In the genomic region with DNA sequence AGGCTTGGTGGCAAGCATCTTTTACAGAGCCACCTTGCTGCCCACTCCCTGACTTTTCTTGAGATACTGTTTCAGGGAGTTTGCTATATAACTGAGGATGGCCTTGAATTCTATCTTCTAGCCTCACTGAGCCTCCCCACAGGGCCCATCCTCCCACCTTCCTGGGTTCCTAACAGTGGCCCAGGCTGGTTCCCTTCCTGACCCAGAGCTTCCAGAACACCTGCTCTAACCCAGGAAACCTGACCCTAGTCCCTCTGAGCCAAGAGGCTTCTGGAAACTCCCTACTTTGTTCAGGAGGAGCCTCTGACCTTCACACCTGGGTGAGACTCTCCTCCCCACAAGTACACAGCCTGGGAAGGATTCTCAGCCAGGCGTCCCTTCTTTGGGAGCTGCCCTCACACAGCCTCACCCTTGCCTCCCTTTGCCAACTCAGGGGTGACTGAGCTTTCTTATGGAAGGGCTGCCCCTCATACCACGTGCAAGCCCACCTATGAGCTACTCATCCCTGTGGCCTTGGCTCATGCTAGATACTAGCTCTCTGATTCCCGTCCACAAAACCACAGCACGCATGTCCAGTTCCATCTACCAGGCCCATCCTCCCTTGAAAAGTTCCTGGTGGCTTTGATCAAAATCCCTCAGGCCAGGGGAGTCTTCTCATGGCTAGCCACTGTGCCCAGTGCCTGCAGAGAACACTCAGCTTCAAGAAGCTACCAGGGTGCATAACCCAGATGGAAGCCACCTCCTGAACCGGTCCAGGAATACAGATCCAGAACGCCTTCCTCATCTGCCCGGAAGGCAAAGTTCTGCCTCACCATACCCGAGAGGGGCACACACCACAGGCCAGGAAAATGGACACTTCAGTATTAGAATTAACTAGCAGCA, we compare ENCODE assay signal across 22 mouse cellular contexts. TPM values are rescaled to one million over a fixed set of nuclear protein-coding genes. Genes with fewer than 3 reads are reported as not detected.
DNase-seq lines count a peak whose midpoint lies in the region; ATAC-seq and TF ChIP-seq lines count a peak whose summit lies in the region.
"Had no signal": no experiment of that assay in that cellular context is flagged by ENCODE, and none has a peak within 500 bp of the region (broad histone marks: within the 10 kb centered on the region; RNA-seq: fewer than 3 reads in every experiment).

No protein-coding gene starts in this region.

- no peaks in the 10 kb centered on the region for H3K27me3 ChIP-seq in kidney, embryonic 14.5 days (ENCODE audit: control insufficient read depth, insufficient read depth, low read length)
- H3K27me3 ChIP-seq in intestine, embryonic 15.5 days (replicated peaks): no peaks in the 10 kb centered on the region
- H3K27me3 ChIP-seq: embryonic facial prominence, embryonic 12.5 days; hindbrain, embryonic 12.5 days; limb, embryonic 13.5 days; liver, embryonic 15.5 days; neural tube, embryonic 13.5 days had no signal

- H3K9ac ChIP-seq in kidney, embryonic 14.5 days (ENCODE audit: low read depth, low read length): no peak overlapping the region
- H3K9ac ChIP-seq in intestine, embryonic 15.5 days: no peak overlapping the region
- H3K9ac ChIP-seq: embryonic facial prominence, embryonic 12.5 days; forebrain, postnatal 0 days; hindbrain, embryonic 12.5 days; limb, embryonic 13.5 days; liver, embryonic 15.5 days; neural tube, embryonic 13.5 days had no signal

- H3K4me2 ChIP-seq in kidney, embryonic 14.5 days (replicated peaks; ENCODE audit: low read depth, low read length): no peak overlapping the region
- no peak overlapping the region for H3K4me2 ChIP-seq in intestine, embryonic 15.5 days (replicated peaks)
- H3K4me2 ChIP-seq: embryonic facial prominence, embryonic 12.5 days; hindbrain, embryonic 12.5 days; limb, embryonic 13.5 days; liver, embryonic 15.5 days; neural tube, embryonic 13.5 days had no signal

- no peak overlapping the region for H3K4me3 ChIP-seq in gastrocnemius, adult 2 months
- H3K4me3 ChIP-seq in kidney, embryonic 14.5 days (ENCODE audit: low read length): no peak overlapping the region
- H3K4me3 ChIP-seq in intestine, embryonic 15.5 days (replicated peaks): no peak overlapping the region
- H3K4me3 ChIP-seq: embryonic facial prominence, embryonic 12.5 days; hindbrain, embryonic 12.5 days; limb, embryonic 13.5 days; liver, embryonic 15.5 days; midbrain, embryonic 10.5 days; neural tube, embryonic 13.5 days had no signal

- H3K9me3 ChIP-seq in kidney, embryonic 14.5 days (ENCODE audit: control insufficient read depth, low read length): no peaks in the 10 kb centered on the region
- no peaks in the 10 kb centered on the region for H3K9me3 ChIP-seq in intestine, embryonic 15.5 days
- H3K9me3 ChIP-seq: limb, embryonic 13.5 days; liver, embryonic 15.5 days; neural tube, embryonic 13.5 days had no signal

- peak; percentile 80 for ATAC-seq in kidney, embryonic 14.5 days (ENCODE audit: low FRiP score, low TSS enrichment)
- peak; percentile 52 for ATAC-seq in intestine, embryonic 15.5 days
- 0 out of 2 replicates have a peak, but pooled peaks have one; percentile 20 for ATAC-seq in megakaryocyte-erythroid progenitor cell, adult 5-6 weeks (replicated peaks; ENCODE audit: low FRiP score, low TSS enrichment, poor library complexity, severe bottlenecking)
- ATAC-seq: forebrain, postnatal 0 days had no signal

- WGBS in kidney, embryonic 14.5 days: 72% methylated on average over 8 of the region's 8 CpGs
- 87% methylated on average over 8 of the region's 8 CpGs for WGBS in intestine, embryonic 15.5 days

- H3K27ac ChIP-seq in gastrocnemius, adult 2 months: peak overlapping the region; percentile 79
- H3K27ac ChIP-seq in kidney, embryonic 14.5 days (ENCODE audit: low read depth, low read length): peak overlapping the region; percentile 24; the same call in 1 of the 2 replicates
- no peak overlapping the region for H3K27ac ChIP-seq in intestine, embryonic 15.5 days
- H3K27ac ChIP-seq: embryonic facial prominence, embryonic 12.5 days; hindbrain, embryonic 12.5 days; limb, embryonic 13.5 days; liver, embryonic 15.5 days; midbrain, embryonic 10.5 days; neural tube, embryonic 13.5 days had no signal

- intact Hi-C loops in gastrocnemius, adult 2 months (cut with DNase I): no loop called here

- TF ChIP-seq CTCF in gastrocnemius, adult 2 months (IDR thresholded peaks at IDR 0.05): no peak

- no peak for DNase-seq in gastrocnemius, adult 2 months
- no peak for DNase-seq in gastrocnemius, postnatal 4 days (ENCODE audit: low spot score in 2 of 2)
- DNase-seq in kidney, adult 18-20 months: no peak
- DNase-seq in cerebellum, postnatal 14 days: no peak
- no peak for DNase-seq in layer of hippocampus, postnatal 14 days (ENCODE audit: low spot score in 2 of 2)
- DNase-seq: adrenal gland, adult 8-10 months; cerebellum, adult 11-12 months; forebrain, postnatal 0 days; gastrocnemius, postnatal 14 days; layer of hippocampus, adult 9-11 months; lung, postnatal 14 days; thymus, postnatal 25 days had no signal

- H3K4me1 ChIP-seq in kidney, embryonic 14.5 days (ENCODE audit: control insufficient read depth, insufficient read depth, low read length): no peaks in the 10 kb centered on the region
- H3K4me1 ChIP-seq in intestine, embryonic 15.5 days (replicated peaks): peaks cover 16% of the 10 kb centered on the region; the same call in 1 of the 2 replicates
- H3K4me1 ChIP-seq: embryonic facial prominence, embryonic 12.5 days had no signal

- H3K36me3 ChIP-seq in kidney, embryonic 14.5 days (ENCODE audit: control insufficient read depth, insufficient read depth, low read length): no peaks in the 10 kb centered on the region
- 0 out of 2 replicates have a peak, but pooled peaks cover 4% of the 10 kb centered on the region for H3K36me3 ChIP-seq in intestine, embryonic 15.5 days
- H3K36me3 ChIP-seq: liver, embryonic 15.5 days had no signal

RNA-seq across cellular contexts. Expression of a gene that starts 13.9 kb away (rescaled TPM):
- 1 to 10 TPM; 6.8 to 7.1 TPM for total RNA-seq in gastrocnemius, adult 2 months (2021)
- 10 to 100 TPM; 12.1 to 12.6 TPM for total RNA-seq in gastrocnemius, postnatal 4 days (2021)
- 6.9 and 10.0 TPM in 2 replicates for polyA plus RNA-seq in kidney, embryonic 14.5 days (2014; fragmentation: Nextera tagmentation; extraction: Ambion mirVana)
- 4.9 and 5.4 TPM in 2 replicates for polyA plus RNA-seq in intestine, embryonic 15.5 days (2015; fragmentation: Nextera tagmentation; extraction: Ambion mirVana)
- total RNA-seq in megakaryocyte-erythroid progenitor cell, adult 5-6 weeks (2014; fragmentation: Nextera tagmentation): 12.6 and 21.3 TPM in 2 replicates
- 0.15 and 1.8 TPM in 2 replicates for total RNA-seq in megakaryocyte-erythroid progenitor cell, adult 5-6 weeks (2017)
- total RNA-seq in layer of hippocampus, postnatal 14 days (2021): 10 to 100 TPM; 18.7 to 19.4 TPM

RNA-seq across cellular contexts. Expression of a gene that starts 27.8 kb away (rescaled TPM):
- total RNA-seq in gastrocnemius, adult 2 months (2021): not detected
- total RNA-seq in gastrocnemius, postnatal 4 days (2021): under 1 TPM in 1 of 2 experiments, not detected in 1; 0.05 TPM
- 0.04 and 0.07 TPM in 2 replicates for polyA plus RNA-seq in kidney, embryonic 14.5 days (2014; fragmentation: Nextera tagmentation; extraction: Ambion mirVana)
- polyA plus RNA-seq in intestine, embryonic 15.5 days (2015; fragmentation: Nextera tagmentation; extraction: Ambion mirVana): 0.03 and 0.06 TPM in 2 replicates
- total RNA-seq in megakaryocyte-erythroid progenitor cell, adult 5-6 weeks (2014; fragmentation: Nextera tagmentation): not detected in 2 replicates
- total RNA-seq in megakaryocyte-erythroid progenitor cell, adult 5-6 weeks (2017): not detected in 2 replicates
- total RNA-seq in layer of hippocampus, postnatal 14 days (2021): under 1 TPM; 0.46 to 0.50 TPM
- total RNA-seq: gastrocnemius, postnatal 14 days had no signal
- polyA plus RNA-seq: heart, embryonic 14.5 days; liver, embryonic 15.5 days; midbrain, embryonic 10.5 days had no signal

Comparison
In these comparisons a context has a peak if more than half of its experiments do, and no peak if none do; other contexts are left out.
1. ATAC-seq: peak in every context shown above with its lines; median percentile 80 in kidney, embryonic 14.5 days; 52 in intestine, embryonic 15.5 days; 20 in megakaryocyte-erythroid progenitor cell, adult 5-6 weeks.